Mouse (Mus musculus) embryonic facial prominence, embryonic 13.5 days (tissue): Measurements from ENCODE around the gene Sumo3. TPM values are rescaled to one million over a fixed set of nuclear protein-coding genes. Genes with fewer than 3 reads are reported as not detected.

Experiments used
- ATAC-seq: fragments of 200-750 bp; cut with Nextera tagmentation; 2 replicates; pipeline ENCODE4 v1.8.0; 2017; ENCODE audit warnings: low read depth; ENCODE audit not compliant: insufficient number of reproducible peaks, insufficient read depth, low FRiP score, low TSS enrichment
- H3K27ac ChIP-seq: fragments of 300-500 bp; sonication (generic); 2 replicates; pipeline ENCODE4 v1.5.1; 2015; ENCODE audit warnings: moderate library complexity, mild to moderate bottlenecking, inconsistent platforms
- H3K27me3 ChIP-seq: fragments of 300-500 bp; sonication (generic); 2 replicates; pipeline ENCODE4 v1.6.1; 2015; ENCODE audit warnings: mild to moderate bottlenecking, inconsistent platforms
- H3K36me3 ChIP-seq: fragments of 300-500 bp; sonication (generic); 2 replicates; pipeline ENCODE4 v1.6.1; 2015; ENCODE audit warnings: mild to moderate bottlenecking, inconsistent platforms
- H3K4me1 ChIP-seq: fragments of 300-500 bp; sonication (generic); 2 replicates; pipeline ENCODE4 v1.6.1; 2015; ENCODE audit warnings: inconsistent platforms
- H3K4me2 ChIP-seq: fragments of 300-500 bp; sonication (generic); 2 replicates; pipeline ENCODE4 v1.6.1; 2015; ENCODE audit warnings: moderate library complexity, mild to moderate bottlenecking, inconsistent platforms
- H3K4me3 ChIP-seq: fragments of 300-500 bp; sonication (generic); 2 replicates; pipeline ENCODE4 v1.5.1; 2015; ENCODE audit warnings: mild to moderate bottlenecking, inconsistent platforms
- H3K9ac ChIP-seq: fragments of 300-500 bp; sonication (generic); 2 replicates; pipeline ENCODE4 v1.6.1; 2015; ENCODE audit warnings: mild to moderate bottlenecking, inconsistent platforms
- H3K9me3 ChIP-seq: fragments of 300-500 bp; sonication (generic); 2 replicates; pipeline ENCODE4 v1.6.1; 2016; ENCODE audit warnings: inconsistent platforms
- WGBS: fragments of 180-500 bp; shearing (Covaris S2); methylation state at CpG from one replicate; pipeline ENCODE4 v1.1.7; 2015; ENCODE audit warnings: mixed read lengths; 5-methylcytosine and 5-hydroxymethylcytosine counted together
- polyA plus RNA-seq: library from polyadenylated mRNA; unstranded; fragments of >200 nt; fragmentation: Nextera tagmentation; extraction: Ambion mirVana; gene quantifications from 2 replicates; pipeline ENCODE4 v1.2.1, GENCODE M21; 2015

The Sumo3 gene
- polyA plus RNA-seq, 1 experiment from 2014 or later, result 397 TPM

- H3K4me2 ChIP-seq, result no peak overlapping the region
- no peak for ATAC-seq
- no peaks in the 10 kb centered on the region for H3K9me3 ChIP-seq
- no peak overlapping the region for H3K9ac ChIP-seq
- no peak overlapping the region for H3K27ac ChIP-seq
- H3K4me3 ChIP-seq, result no peak overlapping the region
- H3K4me1 ChIP-seq, result peaks cover 18% of the 10 kb centered on the region; the same call in 1 of the 2 replicates
- no peaks in the 10 kb centered on the region for H3K27me3 ChIP-seq
- 87% methylated on average over 1 of the region's 1 CpGs for WGBS
- no peaks in the 10 kb centered on the region for H3K36me3 ChIP-seq
These were observed 32.7 kb upstream of the Sumo3 start for GRCm38 (mm10) chr10:77573162-77573561.

GRCm38 (mm10) chr10:77580027-77580920 lies 25.6 kb upstream of the Sumo3 start:
- Histone ChIP-seq H3K27me3 (no peaks in the 10 kb centered on the region), H3K9me3 (no peaks in the 10 kb centered on the region), H3K27ac (no peak overlapping the region), H3K4me3 (no peak overlapping the region), H3K36me3 (no peaks in the 10 kb centered on the region; the same call in 1 of the 2 replicates), H3K4me1 (peaks cover 27% of the 10 kb centered on the region), H3K4me2 (peak overlapping the region; percentile 91), H3K9ac (0 out of 2 replicates have a peak overlapping the region, but pooled peaks have one; percentile 92)
- ATAC-seq, result no peak
- 62% methylated on average over 10 of the region's 10 CpGs for WGBS

- peaks cover 2% of the 10 kb centered on the region for H3K36me3 ChIP-seq
- peak overlapping the region; percentile 93 for H3K27ac ChIP-seq
- no peak for ATAC-seq
- H3K27me3 ChIP-seq, result no peaks in the 10 kb centered on the region
- H3K9me3 ChIP-seq, result no peaks in the 10 kb centered on the region
- peaks cover 27% of the 10 kb centered on the region for H3K4me1 ChIP-seq
- 8% methylated on average over 8 of the region's 8 CpGs for WGBS
- peak overlapping the region; percentile 92 for H3K4me3 ChIP-seq
- peak overlapping the region; percentile 92 for H3K9ac ChIP-seq
- H3K4me2 ChIP-seq, result peak overlapping the region; percentile 91
These were observed 24.9 kb upstream of the Sumo3 start for GRCm38 (mm10) chr10:77581023-77581407.

- Histone ChIP-seq H3K9me3 (no peaks in the 10 kb centered on the region), H3K4me3 (peak within 1 kb of the TSS; percentile 92), H3K36me3 (peaks cover 8% of the 10 kb centered on the region), H3K27ac (peak within 1 kb of the TSS; percentile 93), H3K9ac (peak within 1 kb of the TSS; percentile 92), H3K27me3 (no peaks in the 10 kb centered on the region), H3K4me1 (peaks cover 28% of the 10 kb centered on the region), H3K4me2 (peak within 1 kb of the TSS; percentile 91)
- peak; percentile 96 for ATAC-seq
- whole genome bisulfite sequencing, result under 1% methylated on average over 64 of the region's 64 CpGs
These were observed 24.3 kb upstream of the Sumo3 start, which contains the start of gene Pttg1ip for GRCm38 (mm10) chr10:77581408-77582284. Gene Pttg1ip (plus strand): TSS chr10:77581720.

GRCm38 (mm10) chr10:77582285-77582618 lies 23.6 kb upstream of the Sumo3 start:
- H3K9me3 ChIP-seq, result no peaks in the 10 kb centered on the region
- WGBS, result 8% methylated on average over 8 of the region's 8 CpGs
- H3K36me3 ChIP-seq, result peaks cover 14% of the 10 kb centered on the region
- H3K4me3 ChIP-seq, result peak overlapping the region; percentile 92
- no peaks in the 10 kb centered on the region for H3K27me3 ChIP-seq
- H3K4me1 ChIP-seq, result peaks cover 30% of the 10 kb centered on the region
- H3K9ac ChIP-seq, result peak overlapping the region; percentile 92
- peak overlapping the region; percentile 91 for H3K4me2 ChIP-seq
- no peak for ATAC-seq
- 0 out of 2 replicates have a peak overlapping the region, but pooled peaks have one; percentile 93 for H3K27ac ChIP-seq

GRCm38 (mm10) chr10:77583795-77584422 lies 22.0 kb upstream of the Sumo3 start:
- Histone ChIP-seq H3K9me3 (no peaks in the 10 kb centered on the region), H3K4me1 (peaks cover 30% of the 10 kb centered on the region), H3K27me3 (no peaks in the 10 kb centered on the region), H3K4me2 (0 out of 2 replicates have a peak overlapping the region, but pooled peaks have one; percentile 14), H3K36me3 (peaks cover 31% of the 10 kb centered on the region), H3K4me3 (no peak overlapping the region), H3K27ac (no peak overlapping the region), H3K9ac (no peak overlapping the region)
- ATAC-seq, result no peak
- WGBS, result 75% methylated on average over 10 of the region's 10 CpGs

GRCm38 (mm10) chr10:77586637-77587036 lies 19.3 kb upstream of the Sumo3 start:
- ATAC-seq, result no peak
- no peaks in the 10 kb centered on the region for H3K27me3 ChIP-seq
- no peak overlapping the region for H3K9ac ChIP-seq
- H3K9me3 ChIP-seq, result no peaks in the 10 kb centered on the region
- peaks cover 57% of the 10 kb centered on the region for H3K36me3 ChIP-seq
- no peak overlapping the region for H3K4me2 ChIP-seq
- H3K4me3 ChIP-seq, result no peak overlapping the region
- 95% methylated on average over 3 of the region's 3 CpGs for WGBS
- H3K27ac ChIP-seq, result no peak overlapping the region
- H3K4me1 ChIP-seq, result peaks cover 24% of the 10 kb centered on the region

GRCm38 (mm10) chr10:77587091-77587775 lies 18.7 kb upstream of the Sumo3 start:
- Histone ChIP-seq H3K9me3 (no peaks in the 10 kb centered on the region), H3K4me1 (peaks cover 22% of the 10 kb centered on the region), H3K27me3 (no peaks in the 10 kb centered on the region), H3K9ac (peak overlapping the region; percentile 46; the same call in 1 of the 2 replicates), H3K4me2 (no peak overlapping the region), H3K27ac (no peak overlapping the region), H3K4me3 (no peak overlapping the region), H3K36me3 (peaks cover 61% of the 10 kb centered on the region)
- no peak for ATAC-seq
- 88% methylated on average over 6 of the region's 6 CpGs for WGBS

- 87% methylated on average over 2 of the region's 2 CpGs for WGBS
These were observed 17.9 kb upstream of the Sumo3 start for GRCm38 (mm10) chr10:77588036-77588435.

GRCm38 (mm10) chr10:77589117-77589516 lies 16.8 kb upstream of the Sumo3 start:
- WGBS, result 78% methylated on average over 7 of the region's 7 CpGs
- Histone ChIP-seq H3K9me3 (no peaks in the 10 kb centered on the region), H3K27me3 (no peaks in the 10 kb centered on the region), H3K27ac (no peak overlapping the region), H3K4me2 (no peak overlapping the region), H3K4me3 (no peak overlapping the region), H3K4me1 (0 out of 2 replicates have a peak, but pooled peaks cover 3% of the 10 kb centered on the region), H3K36me3 (peaks cover 80% of the 10 kb centered on the region), H3K9ac (0 out of 2 replicates have a peak overlapping the region, but pooled peaks have one; percentile 11)
- no peak for ATAC-seq

More at GRCm38 (mm10) chr10:77588036-77588435, 17.9 kb upstream of the Sumo3 start:
- no peak overlapping the region for H3K27ac ChIP-seq
- no peak overlapping the region for H3K4me3 ChIP-seq
- no peaks in the 10 kb centered on the region for H3K9me3 ChIP-seq
- no peaks in the 10 kb centered on the region for H3K27me3 ChIP-seq
- ATAC-seq, result no peak
- peaks cover 14% of the 10 kb centered on the region for H3K4me1 ChIP-seq
- no peak overlapping the region for H3K4me2 ChIP-seq
- H3K36me3 ChIP-seq, result peaks cover 69% of the 10 kb centered on the region
- H3K9ac ChIP-seq, result peak overlapping the region; percentile 46; the same call in 1 of the 2 replicates
